Mouse (Mus musculus) gastrocnemius, adult 18-20 months (tissue): ENCODE results near the gene Cd86. TPM values are rescaled to one million over a fixed set of nuclear protein-coding genes. Genes with fewer than 3 reads are reported as not detected.

Experiments used
- DNase-seq: peaks from one replicate; pipeline ENCODE4 v3.0.0; 2021; ENCODE audit warnings: low spot score
- total RNA-seq, 2 experiments: library from RNA; stranded (reverse); gene quantifications; 2 replicates each; pipeline ENCODE4 v1.2.3; 2021

Cd86 gene
- total RNA-seq, 2 experiments from 2014 or later, result 0.14 to 0.28 TPM

- DNase-seq, result no peak
Measured at GRCm38 (mm10) chr16:36602632-36603031, 63.2 kb downstream of the Cd86 start.

DNA sequence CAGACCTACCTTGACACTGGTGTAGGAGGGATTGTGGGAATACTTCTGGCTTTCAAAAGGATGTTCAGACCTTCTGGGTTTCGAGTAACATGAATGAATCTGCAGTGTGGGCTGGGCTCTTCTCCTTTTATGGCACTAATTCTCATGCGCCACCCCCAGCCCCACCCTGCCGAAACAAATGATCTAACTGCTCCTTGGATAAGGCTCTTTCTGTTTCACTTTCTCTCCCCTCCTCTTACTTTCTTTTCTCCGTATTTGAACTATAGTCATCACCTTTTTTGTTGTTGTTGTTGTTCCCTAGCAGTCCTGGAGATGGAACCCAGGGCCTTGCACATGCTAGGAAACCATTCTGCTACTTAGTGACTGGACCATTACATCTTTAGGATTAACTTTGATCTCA, 67.6 kb downstream of the Cd86 start:
- no peak for DNase-seq

DNA sequence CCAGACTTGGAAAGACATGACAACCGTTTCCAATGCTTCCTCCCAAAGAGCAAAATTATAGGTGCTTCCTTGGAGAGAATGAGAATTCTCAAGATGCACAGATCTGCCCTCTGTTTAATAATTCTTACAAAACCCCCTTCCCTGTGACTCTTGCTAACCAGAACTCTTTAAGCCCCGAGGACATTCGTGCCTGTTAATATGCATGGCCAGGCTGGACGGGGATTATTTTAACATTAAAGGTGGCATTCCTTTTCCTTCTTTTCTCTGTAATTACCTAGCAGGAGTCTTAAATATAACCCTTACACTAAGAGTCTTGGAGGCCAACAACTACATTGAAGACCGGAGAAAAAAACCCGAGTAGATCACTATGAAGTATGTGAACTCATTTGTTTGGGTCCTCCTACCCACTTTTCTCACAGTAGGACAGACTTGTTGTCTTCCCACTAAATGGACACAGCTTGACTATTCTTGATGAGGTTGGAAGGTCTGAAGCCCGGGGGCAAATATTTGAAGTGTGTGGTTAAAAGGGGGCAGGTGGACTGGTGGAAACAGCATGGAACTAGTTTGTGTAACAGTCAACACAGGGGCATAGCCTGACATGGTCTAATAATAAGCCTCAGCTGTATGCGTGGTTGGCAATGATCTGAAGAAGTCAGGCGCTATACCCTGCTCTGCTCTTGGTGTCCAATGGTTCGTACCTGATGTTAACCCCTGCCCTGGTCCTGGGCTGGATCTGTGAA, 69.0 kb downstream of the Cd86 start:
- no peak for DNase-seq

GRCm38 (mm10) chr16:36589898-36590297, 76.0 kb downstream of the Cd86 start:
- DNase-seq, result no peak

GRCm38 (mm10) chr16:36587971-36588370, 77.9 kb downstream of the Cd86 start:
- DNase-seq, result no peak

DNA sequence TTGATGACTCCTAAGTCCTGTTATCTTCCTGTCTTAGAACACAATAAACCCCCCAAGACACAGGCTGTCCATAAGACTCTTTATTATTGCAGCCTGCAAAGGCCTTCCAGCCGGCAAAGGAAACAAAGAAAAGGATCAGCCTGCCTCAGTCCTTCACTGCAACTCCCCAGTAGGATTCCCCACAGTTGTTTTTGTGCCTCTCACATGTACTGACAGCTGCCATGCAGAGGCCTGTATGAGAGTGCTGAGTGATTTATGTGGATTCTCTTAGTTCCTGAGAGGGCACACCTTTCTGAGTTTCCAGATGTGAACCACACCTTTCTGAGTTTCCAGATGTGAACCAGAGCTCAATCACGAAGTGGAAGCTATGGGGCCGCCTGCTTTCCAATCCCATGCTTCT, 83.8 kb downstream of the Cd86 start:
- DNase-seq, result no peak

GRCm38 (mm10) chr16:36571942-36572341, 93.9 kb downstream of the Cd86 start:
- no peak for DNase-seq

DNA sequence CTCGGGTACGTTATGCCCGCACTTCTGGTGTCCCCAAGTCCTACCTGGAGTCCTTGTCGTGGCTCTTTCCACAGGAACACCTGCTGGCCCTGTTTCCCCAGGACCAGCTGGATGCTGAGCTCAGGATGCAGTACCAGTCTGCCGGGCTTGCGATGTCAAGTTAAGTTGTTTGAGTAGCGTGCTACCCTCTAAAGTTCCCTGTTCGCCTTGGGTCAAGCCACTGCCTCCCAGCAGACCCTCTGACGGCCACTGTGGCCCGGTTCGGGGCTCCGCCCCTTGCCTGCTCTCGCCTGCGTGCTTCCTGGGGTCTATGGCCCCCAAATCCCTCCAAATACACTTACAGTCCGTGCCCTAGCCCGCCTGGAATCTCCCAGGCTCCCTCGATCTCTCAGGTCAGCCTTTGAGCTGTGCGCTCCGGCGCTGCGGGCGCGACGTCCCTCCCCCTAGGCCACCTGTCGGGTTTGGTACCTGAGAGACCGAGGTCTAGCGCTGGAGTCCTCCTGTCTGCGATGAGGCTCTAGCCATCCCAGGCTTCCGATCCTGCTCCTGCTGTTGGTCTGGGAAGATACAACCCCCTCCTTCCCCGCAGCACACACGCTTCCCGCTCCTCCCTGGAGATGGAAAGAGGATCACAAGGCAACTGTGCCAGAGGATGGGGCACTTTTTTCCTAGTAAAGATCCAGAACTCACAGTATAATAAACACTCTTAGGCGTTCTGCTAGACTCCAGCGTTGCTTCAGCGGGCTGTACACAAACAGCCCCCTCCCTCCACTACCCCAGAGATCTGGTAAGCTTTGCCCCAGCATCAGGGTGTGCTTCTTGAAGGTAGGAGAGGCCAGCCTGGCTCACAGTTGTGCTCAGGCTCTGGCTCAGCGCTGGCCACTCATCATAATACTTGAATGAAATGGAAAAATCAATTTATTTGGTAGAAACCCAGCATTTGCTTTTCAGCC, 104.2 kb downstream of the Cd86 start, which contains the start of gene Casr:
Gene Casr (minus strand): TSS at position 756 of the 953 bp plus-strand sequence.
- no peak for DNase-seq

- no peak for DNase-seq
Measured at GRCm38 (mm10) chr16:36559573-36559972, 106.3 kb downstream of the Cd86 start.

GRCm38 (mm10) chr16:36555672-36556165, 110.2 kb downstream of the Cd86 start:
- DNase-seq, result peak; percentile 10

Other genes starting within 250 kb of the Cd86 start
- gene Stfa3, start 210.7 kb downstream of the Cd86 start, total RNA-seq, result not detected
- gene Casr, start 103.9 kb downstream of the Cd86 start, total RNA-seq, result 1 to 10 TPM; 5.4 to 9.7 TPM
- under 1 TPM; 0.11 to 0.28 TPM for gene Ildr1, start 27.9 kb upstream of the Cd86 start, total RNA-seq
- gene Slc15a2, start 118.9 kb upstream of the Cd86 start, total RNA-seq, result 1 to 10 TPM; 1.5 to 2.2 TPM
- gene Iqcb1, start 162.3 kb upstream of the Cd86 start, total RNA-seq, result 1 to 10 TPM; 6.1 to 6.6 TPM
- gene Eaf2, start 208.9 kb upstream of the Cd86 start, total RNA-seq, result under 1 TPM in 1 of 2 experiments, not detected in 1; 0.32 TPM
- gene Golgb1, start 209.1 kb upstream of the Cd86 start, total RNA-seq, result 10 to 100 TPM; 21.8 to 22.3 TPM